Mouse (Mus musculus): Measurements from ENCODE around the gene Ddx52. TPM values are rescaled to one million over a fixed set of nuclear protein-coding genes. Genes with fewer than 3 reads are reported as not detected.

Ddx52 gene
- 17.8 and 19.6 TPM in 2 replicates for polyA plus RNA-seq (2012; rRNA removed)

DNA sequence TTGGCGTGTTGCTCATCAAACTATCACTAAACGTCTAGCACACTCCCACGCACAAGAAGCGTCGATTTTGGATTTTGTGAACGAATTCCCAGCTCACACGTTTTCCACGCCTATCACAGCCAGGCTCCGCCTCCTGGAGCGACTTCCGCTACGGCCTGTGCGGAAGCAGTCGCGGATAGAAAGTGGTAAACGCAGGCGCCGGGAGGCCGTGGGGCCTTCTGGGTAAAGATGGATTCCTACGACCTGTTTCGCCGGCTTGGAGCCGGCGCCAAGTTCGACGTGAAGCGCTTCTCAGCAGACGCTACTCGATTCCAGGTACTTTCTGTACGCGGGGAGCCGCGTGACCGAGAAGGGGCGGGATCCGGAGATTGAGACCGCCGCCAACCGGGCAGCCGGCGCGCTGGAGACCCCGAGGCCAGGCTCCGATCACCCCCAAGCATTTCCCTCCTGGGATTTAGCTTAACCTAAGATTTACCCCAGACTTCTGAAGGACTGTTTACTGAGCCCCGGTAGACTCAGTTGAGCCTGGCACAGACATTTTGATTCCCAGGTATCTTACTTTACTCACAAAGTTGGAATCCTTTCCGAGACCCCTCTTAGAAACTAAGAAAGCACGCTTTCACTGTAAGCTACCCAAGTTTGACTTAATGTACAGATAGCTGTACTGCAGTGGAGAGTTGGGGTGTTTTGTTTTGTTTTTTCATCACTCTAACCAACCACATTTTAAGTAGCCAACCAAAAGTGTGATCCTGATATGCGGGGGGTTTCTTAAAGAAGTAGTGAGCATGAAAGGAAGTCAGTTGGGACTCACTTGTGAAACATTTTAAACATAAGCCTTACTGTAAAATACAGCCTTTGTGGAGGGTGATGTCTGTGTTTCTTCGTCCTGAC, at the start of gene Ddx52:
Gene Ddx52, plus strand, starts transcription at position 113 of the 891 bp plus-strand sequence.
- Histone ChIP-seq H3K27me3 (ENCODE audit: control insufficient read depth, insufficient read depth, low read length) (no peaks in the 10 kb centered on the region), H3K4me1 (ENCODE audit: control insufficient read depth, insufficient read depth, low read length) (no peaks in the 10 kb centered on the region), H3K27ac (ENCODE audit: insufficient read depth, low read length) (no peak within 1 kb of the TSS), H3K4me3 (replicated peaks; ENCODE audit: insufficient read depth, low read depth, low read length) (peak within 1 kb of the TSS; percentile 55)
- TF ChIP-seq CTCF (IDR thresholded peaks at IDR 0.05; ENCODE audit: borderline replicate concordance, insufficient read depth, low read depth, low read length) = no peak
- peak; percentile 79; the same call in 1 of the 2 replicates for TF ChIP-seq POLR2A (IDR thresholded peaks at IDR 0.05; ENCODE audit: borderline replicate concordance, insufficient read depth, low read length)
- WGBS = 1% methylated on average over 49 of the region's 49 CpGs
- peak; percentile 87 to 90 for DNase-seq

DNA sequence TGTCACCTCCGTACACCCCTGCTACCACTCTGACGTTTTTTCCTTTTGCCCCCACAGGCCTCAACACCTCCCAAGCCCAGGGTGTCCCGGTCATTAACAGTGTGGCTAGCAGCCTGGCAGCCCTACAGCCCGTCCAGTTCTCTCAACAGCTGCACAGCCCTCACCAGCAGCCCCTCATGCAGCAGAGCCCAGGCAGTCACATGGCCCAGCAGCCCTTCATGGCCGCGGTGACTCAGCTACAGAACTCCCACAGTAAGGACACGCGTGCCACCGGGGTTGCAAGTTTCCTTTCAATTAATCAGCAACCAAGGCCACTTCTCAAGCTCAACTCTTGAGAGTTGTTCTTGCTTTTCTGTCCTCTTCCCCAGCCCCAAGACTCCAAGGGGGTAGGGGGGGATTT, 48.5 kb upstream of the Ddx52 start:
- no peak overlapping the region for H3K4me3 ChIP-seq (replicated peaks; ENCODE audit: insufficient read depth, low read depth, low read length)
- 70% methylated on average over 9 of the region's 9 CpGs for WGBS
- no peak overlapping the region for H3K27ac ChIP-seq (ENCODE audit: insufficient read depth, low read length)
- H3K27me3 ChIP-seq (ENCODE audit: control insufficient read depth, insufficient read depth, low read length) = no peaks in the 10 kb centered on the region
- TF ChIP-seq CTCF (IDR thresholded peaks at IDR 0.05; ENCODE audit: borderline replicate concordance, insufficient read depth, low read depth, low read length) (no peak), POLR2A (IDR thresholded peaks at IDR 0.05; ENCODE audit: borderline replicate concordance, insufficient read depth, low read length) (no peak)
- no peak for DNase-seq
- no peaks in the 10 kb centered on the region for H3K4me1 ChIP-seq (ENCODE audit: control insufficient read depth, insufficient read depth, low read length)

DNA sequence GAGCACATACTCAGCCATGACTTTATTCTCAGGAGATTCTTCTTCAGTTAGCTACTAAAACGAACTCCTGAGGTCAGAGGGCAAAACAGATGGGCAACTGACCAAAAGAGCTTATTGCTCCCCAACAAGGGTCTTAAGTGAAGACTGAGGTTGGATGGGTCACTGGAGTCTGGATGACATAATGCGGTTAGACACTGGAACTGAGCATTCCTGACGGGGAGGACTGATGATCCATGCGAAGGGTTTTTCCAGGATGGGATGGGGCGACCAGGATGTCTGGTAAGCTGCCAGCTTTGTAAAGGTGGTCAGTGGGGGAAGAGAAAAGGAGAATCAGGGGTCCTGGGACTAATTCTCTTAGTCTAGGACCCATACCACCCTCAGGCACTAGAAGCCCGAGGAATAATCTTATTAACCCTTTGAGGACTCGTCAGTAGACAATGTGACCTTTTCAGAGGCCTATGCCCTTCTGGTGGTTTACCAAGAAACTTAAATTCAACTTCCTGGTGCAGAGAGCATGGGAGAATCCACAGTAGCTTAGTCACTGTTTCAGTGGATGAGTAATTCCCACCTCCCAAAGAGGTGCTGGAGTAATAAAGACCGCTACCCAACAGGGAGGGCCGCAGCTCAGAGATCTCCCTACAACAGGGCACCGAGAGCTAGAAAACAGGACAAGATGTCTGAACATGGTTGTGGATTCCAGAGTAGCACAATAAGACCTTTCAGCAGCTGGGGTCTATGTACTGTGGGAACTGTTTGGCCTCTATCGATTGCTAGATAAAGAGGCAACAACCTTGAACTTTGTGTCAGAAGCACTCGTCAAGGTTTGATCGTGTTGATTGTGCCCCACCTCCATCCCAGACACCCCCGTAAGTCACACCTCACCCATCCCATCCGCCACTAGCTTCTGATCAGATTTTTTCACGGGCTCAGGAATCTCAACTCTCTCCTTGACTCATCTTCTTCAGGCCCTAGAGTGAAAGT, 45.1 kb upstream of the Ddx52 start:
- Histone ChIP-seq H3K27ac (ENCODE audit: insufficient read depth, low read length) (no peak overlapping the region), H3K27me3 (ENCODE audit: control insufficient read depth, insufficient read depth, low read length) (no peaks in the 10 kb centered on the region), H3K4me1 (ENCODE audit: control insufficient read depth, insufficient read depth, low read length) (no peaks in the 10 kb centered on the region), H3K4me3 (replicated peaks; ENCODE audit: insufficient read depth, low read depth, low read length) (no peak overlapping the region)
- no peak for DNase-seq
- TF ChIP-seq POLR2A (IDR thresholded peaks at IDR 0.05; ENCODE audit: borderline replicate concordance, insufficient read depth, low read length) (no peak), CTCF (IDR thresholded peaks at IDR 0.05; ENCODE audit: borderline replicate concordance, insufficient read depth, low read depth, low read length) (no peak)
- 76% methylated on average over 16 of the region's 16 CpGs for WGBS

DNA sequence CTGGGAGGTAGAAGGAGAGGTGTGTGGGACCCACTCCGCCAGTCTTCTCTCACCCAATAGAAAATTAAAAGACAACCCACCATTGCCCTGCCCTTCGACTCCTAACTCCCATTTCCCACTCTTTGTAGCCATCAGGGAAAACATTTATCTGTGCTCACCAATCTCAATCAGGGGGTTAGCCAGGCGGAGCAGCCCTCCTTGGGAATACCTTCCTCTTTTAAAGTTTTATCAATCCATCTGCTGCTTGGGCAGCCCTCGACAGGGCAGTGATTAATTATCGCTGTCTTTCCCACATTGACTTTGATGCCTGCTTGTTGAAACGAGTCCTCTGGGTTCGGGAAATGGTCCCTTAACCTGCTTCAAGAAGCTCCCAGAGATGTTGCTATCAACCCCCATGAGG, 44.3 kb upstream of the Ddx52 start:
- Histone ChIP-seq H3K4me3 (replicated peaks; ENCODE audit: insufficient read depth, low read depth, low read length) (no peak overlapping the region), H3K27me3 (ENCODE audit: control insufficient read depth, insufficient read depth, low read length) (no peaks in the 10 kb centered on the region), H3K4me1 (ENCODE audit: control insufficient read depth, insufficient read depth, low read length) (no peaks in the 10 kb centered on the region), H3K27ac (ENCODE audit: insufficient read depth, low read length) (no peak overlapping the region)
- WGBS = 81% methylated on average over 7 of the region's 7 CpGs
- DNase-seq = no peak
- TF ChIP-seq POLR2A (IDR thresholded peaks at IDR 0.05; ENCODE audit: borderline replicate concordance, insufficient read depth, low read length) = no peak
- TF ChIP-seq CTCF (IDR thresholded peaks at IDR 0.05; ENCODE audit: borderline replicate concordance, insufficient read depth, low read depth, low read length) = no peak

DNA sequence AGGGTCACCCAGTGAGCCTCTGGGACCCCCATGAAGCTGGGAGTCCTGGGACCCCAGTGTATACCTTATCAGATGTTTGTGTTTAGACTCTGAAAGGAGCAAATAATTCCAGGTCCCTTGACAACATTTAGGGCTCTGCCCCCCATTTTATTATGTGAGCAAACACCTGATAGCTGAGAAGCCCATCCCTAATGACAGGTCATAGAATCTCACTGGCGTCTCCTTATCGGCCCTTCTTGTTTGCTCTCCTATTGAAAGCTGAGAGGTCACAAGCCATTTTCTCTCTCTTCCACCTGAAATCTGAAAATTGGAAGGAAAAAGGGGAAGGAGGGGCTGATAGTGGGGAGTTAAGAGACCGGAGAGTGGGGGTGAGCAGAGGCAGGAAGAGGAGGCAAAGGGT, 39.0 kb upstream of the Ddx52 start:
- WGBS = 94% methylated on average over 3 of the region's 3 CpGs
- TF ChIP-seq CTCF (IDR thresholded peaks at IDR 0.05; ENCODE audit: borderline replicate concordance, insufficient read depth, low read depth, low read length) (no peak), POLR2A (IDR thresholded peaks at IDR 0.05; ENCODE audit: borderline replicate concordance, insufficient read depth, low read length) (no peak)
- Histone ChIP-seq H3K4me1 (ENCODE audit: control insufficient read depth, insufficient read depth, low read length) (no peaks in the 10 kb centered on the region), H3K27ac (ENCODE audit: insufficient read depth, low read length) (no peak overlapping the region), H3K27me3 (ENCODE audit: control insufficient read depth, insufficient read depth, low read length) (no peaks in the 10 kb centered on the region), H3K4me3 (replicated peaks; ENCODE audit: insufficient read depth, low read depth, low read length) (no peak overlapping the region)
- DNase-seq = no peak

DNA sequence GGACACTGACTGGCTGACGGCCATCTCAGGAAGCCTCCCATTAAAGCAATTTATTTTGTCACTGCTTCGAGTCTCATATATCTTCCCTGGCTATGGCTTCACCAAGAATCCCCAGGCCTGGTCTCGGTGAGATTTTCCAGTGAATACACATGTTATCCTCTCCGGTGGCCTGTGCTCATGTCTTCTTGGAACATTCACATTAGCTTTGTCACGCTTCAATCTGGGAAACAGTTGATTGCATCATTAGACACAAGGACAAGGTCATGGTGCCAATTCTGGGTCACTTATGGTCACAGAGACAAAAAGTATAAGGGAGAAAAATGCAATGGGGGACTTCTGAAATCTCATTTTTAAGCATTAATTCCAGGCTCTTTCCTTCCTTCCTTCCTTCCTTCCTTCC, 36.1 kb upstream of the Ddx52 start:
- Histone ChIP-seq H3K4me1 (ENCODE audit: control insufficient read depth, insufficient read depth, low read length) (no peaks in the 10 kb centered on the region), H3K4me3 (replicated peaks; ENCODE audit: insufficient read depth, low read depth, low read length) (no peak overlapping the region), H3K27me3 (ENCODE audit: control insufficient read depth, insufficient read depth, low read length) (no peaks in the 10 kb centered on the region), H3K27ac (ENCODE audit: insufficient read depth, low read length) (no peak overlapping the region)
- 40% methylated on average over 5 of the region's 5 CpGs for WGBS
- DNase-seq = no peak
- no peak for TF ChIP-seq CTCF (IDR thresholded peaks at IDR 0.05; ENCODE audit: borderline replicate concordance, insufficient read depth, low read depth, low read length)
- no peak for TF ChIP-seq POLR2A (IDR thresholded peaks at IDR 0.05; ENCODE audit: borderline replicate concordance, insufficient read depth, low read length)

DNA sequence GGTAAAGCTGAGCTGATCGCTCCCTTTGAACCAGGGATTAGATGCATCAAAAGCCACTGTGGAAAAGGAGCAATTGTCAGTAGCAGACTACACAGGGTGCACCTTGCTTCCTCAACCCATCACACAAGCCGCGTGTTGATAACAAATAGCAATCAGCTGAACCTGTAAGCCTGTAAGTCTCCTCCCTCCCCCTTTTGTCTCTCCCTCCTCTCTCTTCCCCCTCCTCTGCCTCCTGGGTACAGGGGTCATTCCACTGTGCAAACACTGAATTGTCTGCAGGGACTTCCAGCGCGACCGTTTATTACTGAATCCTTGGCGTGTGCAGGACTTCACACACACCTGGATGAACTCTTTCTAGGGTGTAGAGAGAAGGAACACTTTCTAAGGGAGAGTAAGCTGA, 33.5 kb upstream of the Ddx52 start:
- Histone ChIP-seq H3K4me1 (ENCODE audit: control insufficient read depth, insufficient read depth, low read length) (no peaks in the 10 kb centered on the region), H3K27me3 (ENCODE audit: control insufficient read depth, insufficient read depth, low read length) (no peaks in the 10 kb centered on the region), H3K4me3 (replicated peaks; ENCODE audit: insufficient read depth, low read depth, low read length) (no peak overlapping the region), H3K27ac (ENCODE audit: insufficient read depth, low read length) (no peak overlapping the region)
- 32% methylated on average over 7 of the region's 7 CpGs for WGBS
- no peak for TF ChIP-seq CTCF (IDR thresholded peaks at IDR 0.05; ENCODE audit: borderline replicate concordance, insufficient read depth, low read depth, low read length)
- no peak for TF ChIP-seq POLR2A (IDR thresholded peaks at IDR 0.05; ENCODE audit: borderline replicate concordance, insufficient read depth, low read length)
- DNase-seq = no peak

Data from cerebellum, adult 2 months (tissue).